Mouse (Mus musculus) intestine, embryonic 14.5 days (tissue): ENCODE data around the gene Sprr2i. TPM values are rescaled to one million over a fixed set of nuclear protein-coding genes. Genes with fewer than 3 reads are reported as not detected.

Experiments
- ATAC-seq: fragments of 200-750 bp; cut with Nextera tagmentation; replicated peaks from 2 replicates; pipeline ENCODE4 v1.8.0; 2017; ENCODE audit warnings: low read depth, moderate number of reproducible peaks, moderate TSS enrichment, moderate library complexity; ENCODE audit not compliant: low FRiP score, low TSS enrichment
- DNase-seq: peaks from one replicate; pipeline ENCODE4 v3.0.0-alpha.2; 2018; ENCODE audit warnings: low spot score
- H3K27ac ChIP-seq: fragments of 300-500 bp; sonication (generic); 2 replicates; pipeline ENCODE4 v1.5.1; 2014; ENCODE audit warnings: low read depth, mild to moderate bottlenecking, control low read depth
- H3K27me3 ChIP-seq: fragments of 300-500 bp; sonication (generic); replicated peaks from 2 replicates; pipeline ENCODE4 v1.6.1; 2014; ENCODE audit warnings: low read length, control low read depth; ENCODE audit not compliant: control insufficient read depth, insufficient read depth
- H3K36me3 ChIP-seq: fragments of 300-500 bp; sonication (generic); 2 replicates; pipeline ENCODE4 v1.6.1; 2014; ENCODE audit warnings: low read length, control low read depth; ENCODE audit not compliant: control insufficient read depth, insufficient read depth
- H3K4me1 ChIP-seq: fragments of 300-500 bp; sonication (generic); replicated peaks from 2 replicates; pipeline ENCODE4 v1.6.1; 2014; ENCODE audit warnings: low read length, control low read depth, mixed read lengths; ENCODE audit not compliant: control insufficient read depth, insufficient read depth
- H3K4me2 ChIP-seq: fragments of 300-500 bp; sonication (generic); 2 replicates; pipeline ENCODE4 v1.6.1; 2014; ENCODE audit warnings: low read length
- H3K4me3 ChIP-seq: fragments of 300-500 bp; sonication (generic); 2 replicates; pipeline ENCODE4 v1.5.1; 2014; ENCODE audit warnings: low read depth, low read length, control low read depth, mixed read lengths
- H3K9ac ChIP-seq: fragments of 300-500 bp; sonication (generic); 2 replicates; pipeline ENCODE4 v1.6.1; 2014; ENCODE audit warnings: mild to moderate bottlenecking, low read length
- H3K9me3 ChIP-seq: fragments of 300-500 bp; sonication (generic); 2 replicates; pipeline ENCODE4 v1.6.1; 2016; ENCODE audit warnings: low read length, control low read depth; ENCODE audit not compliant: control insufficient read depth
- WGBS: fragments of 180-500 bp; shearing (Covaris S2); extraction: QIAGEN DNeasy Blood & Tissue Kit; methylation state at CpG from one replicate; pipeline ENCODE4 v1.1.7; 2014; 5-methylcytosine and 5-hydroxymethylcytosine counted together
- polyA plus RNA-seq: library from polyadenylated mRNA; unstranded; fragments of >200 nt; fragmentation: Nextera tagmentation; extraction: Ambion mirVana; gene quantifications from 2 replicates; pipeline ENCODE4 v1.2.1, GENCODE M21; 2014

Sprr2i gene
- not detected in 2 replicates for polyA plus RNA-seq

DNA sequence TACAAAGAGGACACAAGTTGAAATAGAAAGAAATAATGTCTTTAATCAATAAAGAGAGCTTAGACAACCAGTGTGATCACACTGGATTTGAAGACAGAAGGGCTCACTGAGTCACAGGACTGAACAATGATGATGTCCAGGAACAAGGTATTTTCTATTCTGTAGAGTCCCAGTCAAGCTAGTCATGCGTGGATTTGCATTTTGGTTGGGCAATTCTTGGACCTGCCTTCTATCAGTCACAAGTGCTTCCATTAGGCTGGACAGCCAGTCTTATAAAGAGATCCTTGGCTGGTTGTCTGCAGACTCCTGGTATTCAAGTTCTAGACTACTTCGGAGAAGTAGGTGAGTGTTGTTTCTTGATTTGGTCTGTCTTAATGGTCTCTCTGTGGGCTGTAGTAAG is at the start of gene Sprr2i:
Gene Sprr2i, plus strand, starts transcription at position 301 of the 400 bp plus-strand sequence.
- 93% methylated on average over 2 of the region's 2 CpGs for WGBS
- ATAC-seq = no peak

DNA sequence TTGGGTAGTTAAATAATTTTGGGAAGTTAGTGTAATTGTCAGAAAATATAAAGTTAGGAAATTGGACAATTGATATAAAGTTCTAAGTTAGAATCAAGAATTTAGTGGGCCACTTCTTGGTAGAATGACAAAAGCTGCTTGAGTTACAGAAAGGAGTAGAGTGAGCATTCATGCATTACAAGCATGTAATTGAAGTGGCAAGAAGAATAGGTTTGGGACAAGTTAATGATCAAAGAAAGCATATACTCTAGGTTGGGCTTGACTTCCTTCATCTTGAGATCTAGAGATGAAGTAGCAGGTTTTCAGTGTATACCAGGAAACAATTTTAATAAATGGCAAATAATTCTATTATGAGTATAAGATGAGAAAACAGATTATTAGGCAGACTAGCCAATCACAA is 46.2 kb upstream of the Sprr2i start:
- H3K36me3 ChIP-seq = no peaks in the 10 kb centered on the region
- H3K4me3 ChIP-seq = no peak overlapping the region
- H3K9ac ChIP-seq = no peak overlapping the region
- no peak overlapping the region for H3K4me2 ChIP-seq
- no peaks in the 10 kb centered on the region for H3K27me3 ChIP-seq
- H3K4me1 ChIP-seq = no peaks in the 10 kb centered on the region
- no peak for DNase-seq
- no peaks in the 10 kb centered on the region for H3K9me3 ChIP-seq
- H3K27ac ChIP-seq = no peak overlapping the region
- ATAC-seq = no peak

More for the DNA sequence above, at the start of gene Sprr2i:
- H3K27me3 ChIP-seq = no peaks in the 10 kb centered on the region
- no peaks in the 10 kb centered on the region for H3K9me3 ChIP-seq
- no peaks in the 10 kb centered on the region for H3K4me1 ChIP-seq
- H3K9ac ChIP-seq = no peak within 1 kb of the TSS
- DNase-seq = no peak
- H3K36me3 ChIP-seq = no peaks in the 10 kb centered on the region
- no peak within 1 kb of the TSS for H3K4me2 ChIP-seq
- no peak within 1 kb of the TSS for H3K4me3 ChIP-seq
- no peak within 1 kb of the TSS for H3K27ac ChIP-seq

DNA sequence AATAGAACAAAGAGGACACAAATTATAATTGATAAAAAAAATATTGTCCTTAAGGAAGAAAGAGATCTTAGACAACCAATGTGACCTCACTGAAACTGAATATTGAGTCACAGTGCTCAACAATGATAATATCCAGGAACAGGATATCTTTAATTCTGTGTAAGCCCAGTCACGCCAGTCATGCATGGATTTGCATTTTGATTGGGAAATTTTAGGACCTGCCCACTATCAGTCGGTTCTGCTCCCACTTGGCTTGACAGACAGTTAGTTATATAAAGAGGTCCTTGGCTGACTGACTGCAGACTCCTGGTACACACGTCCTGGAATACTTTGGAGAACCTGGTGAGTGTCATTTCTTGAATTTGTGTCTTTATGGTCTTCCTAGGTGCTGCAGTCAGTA is 42.9 kb upstream of the Sprr2i start, which contains the start of gene Sprr2f:
Gene Sprr2f, plus strand, starts transcription at position 301 of the 400 bp plus-strand sequence.
- no peaks in the 10 kb centered on the region for H3K9me3 ChIP-seq
- no peaks in the 10 kb centered on the region for H3K4me1 ChIP-seq
- H3K27me3 ChIP-seq = no peaks in the 10 kb centered on the region
- H3K36me3 ChIP-seq = no peaks in the 10 kb centered on the region
- WGBS = 58% methylated on average over 3 of the region's 3 CpGs
- no peak within 1 kb of the TSS for H3K9ac ChIP-seq
- DNase-seq (no peak), ATAC-seq (no peak)
- H3K4me3 ChIP-seq = no peak within 1 kb of the TSS
- no peak within 1 kb of the TSS for H3K4me2 ChIP-seq
- no peak within 1 kb of the TSS for H3K27ac ChIP-seq

DNA sequence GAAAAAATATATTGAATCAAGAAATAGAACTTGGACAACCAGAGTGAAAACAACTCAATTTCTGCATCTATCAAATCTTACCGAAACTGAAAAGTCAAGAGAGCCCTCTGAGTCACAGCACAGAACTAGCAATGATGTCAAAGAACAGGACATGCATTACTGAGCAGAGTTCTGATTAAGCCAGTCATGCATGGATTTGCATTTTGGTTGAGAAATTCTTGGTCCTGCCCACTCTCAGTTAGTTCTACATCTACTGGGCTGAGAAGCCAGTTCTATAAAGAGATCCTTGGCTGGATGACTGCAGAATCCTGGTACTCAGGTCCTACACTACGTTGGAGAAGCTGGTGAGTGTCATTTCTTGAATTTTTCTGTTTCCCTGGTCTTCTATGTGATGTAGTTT is 34.2 kb upstream of the Sprr2i start:
- 89% methylated on average over 2 of the region's 2 CpGs for WGBS
- no peak for ATAC-seq
- H3K9me3 ChIP-seq = no peaks in the 10 kb centered on the region
- H3K27ac ChIP-seq = no peak overlapping the region
- no peaks in the 10 kb centered on the region for H3K36me3 ChIP-seq
- no peak overlapping the region for H3K9ac ChIP-seq
- no peak overlapping the region for H3K4me2 ChIP-seq
- H3K4me3 ChIP-seq = no peak overlapping the region
- DNase-seq = no peak
- no peaks in the 10 kb centered on the region for H3K4me1 ChIP-seq
- no peaks in the 10 kb centered on the region for H3K27me3 ChIP-seq

DNA sequence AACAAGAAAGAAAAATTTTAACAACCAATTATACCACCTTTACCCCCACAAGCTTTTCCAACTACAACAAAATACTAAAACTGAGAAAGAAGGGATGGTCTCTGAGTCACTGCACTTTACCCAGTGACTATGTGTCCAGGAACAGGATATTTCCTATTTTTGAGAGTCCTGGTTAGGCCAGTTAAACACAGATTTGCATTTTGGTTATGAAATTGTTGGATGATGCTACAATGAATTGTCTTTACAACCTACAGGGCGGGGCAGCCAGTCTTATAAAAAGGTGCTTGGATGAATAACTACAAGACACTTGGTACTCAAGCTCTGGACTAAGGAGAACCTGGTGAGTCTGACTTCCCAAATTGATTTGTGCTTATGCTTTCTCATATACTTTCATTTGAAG is 22.4 kb upstream of the Sprr2i start, which contains the start of gene Sprr2h:
Gene Sprr2h, plus strand, starts transcription at position 301 of the 400 bp plus-strand sequence.
- ATAC-seq = no peak
- Histone ChIP-seq H3K9me3 (no peaks in the 10 kb centered on the region), H3K9ac (no peak within 1 kb of the TSS), H3K4me3 (no peak within 1 kb of the TSS), H3K4me2 (no peak within 1 kb of the TSS), H3K4me1 (no peaks in the 10 kb centered on the region), H3K27ac (no peak within 1 kb of the TSS), H3K27me3 (no peaks in the 10 kb centered on the region), H3K36me3 (no peaks in the 10 kb centered on the region)
- 90% methylated on average over 1 of the region's 1 CpGs for WGBS
- no peak for DNase-seq

DNA sequence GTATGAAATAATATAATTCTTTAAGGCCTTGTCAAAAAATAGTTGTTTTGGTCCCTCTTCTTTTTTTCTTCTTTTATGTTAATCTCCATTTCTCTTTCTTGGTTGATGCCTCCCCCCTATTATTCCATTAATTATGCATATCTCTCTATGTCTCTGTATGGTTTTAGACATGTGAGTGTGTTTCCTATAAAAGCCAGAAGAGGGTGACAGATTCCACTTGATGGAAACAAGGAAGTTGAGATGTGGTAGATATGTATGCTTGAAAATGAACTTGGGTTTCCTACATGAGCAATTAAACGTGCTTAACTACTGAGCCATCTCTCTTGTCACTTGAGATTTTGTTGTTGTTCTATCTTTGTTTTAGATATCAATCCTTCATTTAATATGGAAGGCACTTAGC is 13.5 kb upstream of the Sprr2i start:
- Histone ChIP-seq H3K27me3 (no peaks in the 10 kb centered on the region), H3K4me3 (no peak overlapping the region), H3K9ac (no peak overlapping the region), H3K4me1 (no peaks in the 10 kb centered on the region), H3K9me3 (no peaks in the 10 kb centered on the region), H3K36me3 (no peaks in the 10 kb centered on the region), H3K4me2 (no peak overlapping the region), H3K27ac (no peak overlapping the region)
- no peak for ATAC-seq
- no peak for DNase-seq
- WGBS = 50% methylated on average over 1 of the region's 1 CpGs

DNA sequence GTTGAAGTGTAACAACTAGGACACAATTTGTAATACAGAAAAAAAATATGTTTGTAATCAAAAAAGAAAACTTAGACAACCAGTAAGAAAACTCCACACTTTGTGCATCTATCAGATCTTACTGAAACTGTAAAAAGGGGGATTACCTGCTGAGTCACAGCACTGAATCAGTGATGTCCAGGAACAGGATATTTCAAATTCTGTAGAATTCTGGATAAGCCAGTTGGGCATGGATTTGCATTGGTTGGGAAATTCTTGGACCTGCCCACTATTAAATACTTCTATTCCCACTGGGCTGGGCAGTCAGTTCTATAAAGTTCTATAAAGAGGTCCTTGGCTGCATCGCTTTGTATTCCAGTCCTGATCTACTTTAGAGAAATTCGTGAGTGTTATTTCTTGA is 10.0 kb downstream of the Sprr2i start, which contains the start of gene Sprr2j-ps:
Gene Sprr2j-ps, plus strand, starts transcription at position 301 of the 400 bp plus-strand sequence.
- ATAC-seq = no peak
- Histone ChIP-seq H3K27me3 (no peaks in the 10 kb centered on the region), H3K36me3 (no peaks in the 10 kb centered on the region), H3K9ac (no peak within 1 kb of the TSS), H3K4me1 (no peaks in the 10 kb centered on the region), H3K4me2 (no peak within 1 kb of the TSS), H3K9me3 (no peaks in the 10 kb centered on the region), H3K4me3 (no peak within 1 kb of the TSS), H3K27ac (no peak within 1 kb of the TSS)
- no peak for DNase-seq
- WGBS = 89% methylated on average over 2 of the region's 2 CpGs

DNA sequence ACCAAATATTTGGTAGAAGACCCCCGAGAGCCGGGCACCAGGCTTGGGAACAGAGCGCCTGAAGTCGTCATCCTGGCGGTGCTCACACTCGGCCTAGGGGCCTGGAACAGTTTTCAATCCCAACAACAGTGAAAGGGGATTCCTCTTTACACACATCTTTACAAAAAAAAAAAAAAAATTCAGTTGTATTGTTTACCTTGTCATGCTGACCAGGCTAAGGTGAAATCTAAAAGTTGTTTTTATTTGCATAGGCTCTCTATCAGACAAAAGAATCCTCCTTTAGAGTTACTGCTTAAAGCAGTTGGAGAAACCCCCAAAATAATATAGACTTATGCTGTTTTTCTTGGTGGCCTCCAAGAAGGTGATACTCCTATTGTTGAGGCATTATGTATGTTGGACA is 21.5 kb downstream of the Sprr2i start, which contains the start of gene Gm9774:
Gene Gm9774, minus strand, starts transcription at position 101 of the 400 bp plus-strand sequence.
- H3K27me3 ChIP-seq = no peaks in the 10 kb centered on the region
- H3K9me3 ChIP-seq = no peaks in the 10 kb centered on the region
- no peak within 1 kb of the TSS for H3K9ac ChIP-seq
- H3K4me2 ChIP-seq = no peak within 1 kb of the TSS
- H3K36me3 ChIP-seq = no peaks in the 10 kb centered on the region
- H3K27ac ChIP-seq = no peak within 1 kb of the TSS
- no peak for DNase-seq
- WGBS = 93% methylated on average over 6 of the region's 6 CpGs
- no peak for ATAC-seq
- no peak within 1 kb of the TSS for H3K4me3 ChIP-seq
- no peaks in the 10 kb centered on the region for H3K4me1 ChIP-seq

DNA sequence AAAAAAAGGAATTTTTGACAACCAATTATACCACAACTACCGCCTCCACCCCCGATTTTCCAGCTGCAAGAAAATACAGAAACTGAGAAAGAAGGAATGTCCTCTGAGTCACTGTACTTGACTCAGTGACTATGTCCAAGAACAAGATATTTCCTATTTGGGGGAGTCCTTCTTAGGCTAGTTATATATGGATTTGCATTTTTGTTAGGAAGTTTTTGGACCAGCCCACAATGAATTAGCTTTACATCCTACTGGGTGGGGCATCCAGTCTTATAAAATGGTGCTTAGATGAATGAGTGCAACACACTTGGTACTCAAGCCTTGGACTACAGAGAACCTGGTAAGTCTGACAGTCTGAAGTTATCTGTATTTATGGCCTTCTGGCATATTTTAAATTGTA is 24.5 kb downstream of the Sprr2i start, which contains the start of gene Sprr2k:
Gene Sprr2k, plus strand, starts transcription at position 301 of the 400 bp plus-strand sequence.
- WGBS = 82% methylated on average over 2 of the region's 2 CpGs
- Histone ChIP-seq H3K36me3 (no peaks in the 10 kb centered on the region), H3K9ac (no peak within 1 kb of the TSS)

More for the DNA sequence above, 24.5 kb downstream of the Sprr2i start, which contains the start of gene Sprr2k:
- no peaks in the 10 kb centered on the region for H3K4me1 ChIP-seq
- no peak within 1 kb of the TSS for H3K4me3 ChIP-seq
- no peak within 1 kb of the TSS for H3K27ac ChIP-seq
- H3K27me3 ChIP-seq = no peaks in the 10 kb centered on the region
- DNase-seq = no peak
- no peak for ATAC-seq
- H3K4me2 ChIP-seq = no peak within 1 kb of the TSS
- no peaks in the 10 kb centered on the region for H3K9me3 ChIP-seq
